Mouse (Mus musculus) hindbrain, postnatal 0 days (tissue): ENCODE data around the gene Hepacam. TPM values are rescaled to one million over a fixed set of nuclear protein-coding genes. Genes with fewer than 3 reads are reported as not detected.

Source experiments
- ATAC-seq: fragments of 200-750 bp; cut with Nextera tagmentation; 2 replicates; pipeline ENCODE4 v1.8.0; 2017; ENCODE audit warnings: mild to moderate bottlenecking, moderate TSS enrichment, moderate library complexity
- DNase-seq: peaks from one replicate; pipeline ENCODE4 v3.0.0-alpha.2; 2015; ENCODE audit warnings: low spot score
- H3K27ac ChIP-seq: fragments of 300-500 bp; sonication (generic); 2 replicates; pipeline ENCODE4 v1.5.1; 2014; ENCODE audit warnings: mild to moderate bottlenecking
- H3K27me3 ChIP-seq: fragments of 300-500 bp; sonication (generic); 2 replicates; pipeline ENCODE4 v1.6.1; 2014; ENCODE audit warnings: low read length, mixed read lengths; ENCODE audit not compliant: insufficient read depth
- H3K36me3 ChIP-seq: fragments of 300-500 bp; sonication (generic); 2 replicates; pipeline ENCODE4 v1.6.1; 2014; ENCODE audit warnings: low read length, mixed read lengths; ENCODE audit not compliant: insufficient read depth
- H3K4me1 ChIP-seq: fragments of 300-500 bp; sonication (generic); 2 replicates; pipeline ENCODE4 v1.6.1; 2014; ENCODE audit warnings: antibody characterized with exemption, low read length, mixed read lengths; ENCODE audit not compliant: insufficient read depth
- H3K4me2 ChIP-seq: fragments of 300-500 bp; sonication (generic); 2 replicates; pipeline ENCODE4 v1.6.1; 2014; ENCODE audit warnings: low read depth, mild to moderate bottlenecking, low read length, moderate library complexity, mixed read lengths
- H3K4me3 ChIP-seq: fragments of 300-500 bp; sonication (generic); 2 replicates; pipeline ENCODE4 v1.5.1; 2014; ENCODE audit warnings: low read length
- H3K9ac ChIP-seq: fragments of 300-500 bp; sonication (generic); replicated peaks from 2 replicates; pipeline ENCODE4 v1.6.1; 2014; ENCODE audit warnings: mild to moderate bottlenecking, low read length, moderate library complexity, mixed read lengths
- H3K9me3 ChIP-seq: fragments of 300-500 bp; sonication (generic); 2 replicates; pipeline ENCODE4 v1.6.1; 2016; ENCODE audit warnings: low read length, mixed read lengths
- CTCF ChIP-seq: IDR thresholded peaks from 2 replicates; pipeline ENCODE4 v1.5.1; 2016; ENCODE audit warnings: antibody characterized with exemption, control low read depth, low read depth
- WGBS: fragments of 180-500 bp; shearing (Covaris S2); extraction: QIAGEN DNeasy Blood & Tissue Kit; methylation state at CpG from one replicate; pipeline ENCODE4 v1.1.7; 2014; 5-methylcytosine and 5-hydroxymethylcytosine counted together
- polyA plus RNA-seq: library from polyadenylated mRNA; unstranded; fragments of >200 nt; fragmentation: Nextera tagmentation; extraction: Ambion mirVana; gene quantifications from 2 replicates; pipeline ENCODE4 v1.2.1, GENCODE M21; 2015
- total RNA-seq: library from RNA; depleted of rRNA; stranded (reverse); fragments of >200 nt; gene quantifications from 2 replicates; pipeline ENCODE4 v1.2.3, GENCODE M21; 2014; rRNA removed

Gene Hepacam
- 40.5 and 45.9 TPM in 2 replicates for total RNA-seq
- polyA plus RNA-seq = 69.2 and 74.4 TPM in 2 replicates

GRCm38 (mm10) chr9:37367301-37368080 is at the start of gene Hepacam:
Hepacam (plus strand) TSS chr9:37367351.
- no peak for TF ChIP-seq CTCF
- H3K4me2 ChIP-seq = peak within 1 kb of the TSS; percentile 46

GRCm38 (mm10) chr9:37329456-37329855 is 37.7 kb upstream of the Hepacam start:
- Histone ChIP-seq H3K36me3 (no peaks in the 10 kb centered on the region), H3K4me1 (no peaks in the 10 kb centered on the region), H3K4me2 (no peak overlapping the region), H3K4me3 (no peak overlapping the region), H3K9ac (no peak overlapping the region), H3K27ac (no peak overlapping the region), H3K27me3 (no peaks in the 10 kb centered on the region), H3K9me3 (no peaks in the 10 kb centered on the region)
- TF ChIP-seq CTCF = peak; percentile 79
- WGBS = 33% methylated on average over 3 of the region's 3 CpGs
- no peak for ATAC-seq
- peak; percentile 42 for DNase-seq

More at GRCm38 (mm10) chr9:37367301-37368080, at the start of gene Hepacam:
- Histone ChIP-seq H3K4me1 (peaks cover 3% of the 10 kb centered on the region; the same call in 1 of the 2 replicates), H3K27me3 (no peaks in the 10 kb centered on the region), H3K4me3 (peak within 1 kb of the TSS; percentile 39), H3K9me3 (no peaks in the 10 kb centered on the region), H3K27ac (peak within 1 kb of the TSS; percentile 92), H3K9ac (peak within 1 kb of the TSS; percentile 55), H3K36me3 (no peaks in the 10 kb centered on the region)
- DNase-seq (peak; percentile 74), ATAC-seq (peak; percentile 95)
- WGBS = 70% methylated on average over 17 of the region's 17 CpGs

- ATAC-seq = no peak
- no peak for DNase-seq
- no peak for TF ChIP-seq CTCF
- WGBS = 87% methylated on average over 3 of the region's 3 CpGs
- H3K27me3 ChIP-seq = no peaks in the 10 kb centered on the region
- H3K36me3 ChIP-seq = no peaks in the 10 kb centered on the region
- H3K9me3 ChIP-seq = no peaks in the 10 kb centered on the region
- H3K4me1 ChIP-seq = peaks cover 4% of the 10 kb centered on the region; the same call in 1 of the 2 replicates
- H3K4me2 ChIP-seq = no peak overlapping the region
- no peak overlapping the region for H3K9ac ChIP-seq
- no peak overlapping the region for H3K4me3 ChIP-seq
- no peak overlapping the region for H3K27ac ChIP-seq
Measured at GRCm38 (mm10) chr9:37345406-37345805, 21.7 kb upstream of the Hepacam start.

- peak; percentile 33 for DNase-seq
- H3K9ac ChIP-seq = peak overlapping the region; percentile 55
Measured at GRCm38 (mm10) chr9:37347184-37347987, 19.8 kb upstream of the Hepacam start.

GRCm38 (mm10) chr9:37347988-37348642 is 19.0 kb upstream of the Hepacam start, which contains the start of gene Ccdc15:
Ccdc15 (minus strand) TSS chr9:37348432.
- Histone ChIP-seq H3K4me3 (peak within 1 kb of the TSS; percentile 52), H3K27ac (peak within 1 kb of the TSS; percentile 81), H3K4me1 (peaks cover 4% of the 10 kb centered on the region; the same call in 1 of the 2 replicates), H3K36me3 (no peaks in the 10 kb centered on the region), H3K9me3 (no peaks in the 10 kb centered on the region), H3K27me3 (no peaks in the 10 kb centered on the region), H3K9ac (peak within 1 kb of the TSS; percentile 55), H3K4me2 (peak within 1 kb of the TSS; percentile 64)
- peak; percentile 55 for TF ChIP-seq CTCF
- DNase-seq (peak; percentile 98), ATAC-seq (peak; percentile 100)
- WGBS = 1% methylated on average over 41 of the region's 41 CpGs

More at GRCm38 (mm10) chr9:37347184-37347987, 19.8 kb upstream of the Hepacam start:
- Histone ChIP-seq H3K4me1 (peaks cover 4% of the 10 kb centered on the region; the same call in 1 of the 2 replicates), H3K4me3 (peak overlapping the region; percentile 52), H3K36me3 (no peaks in the 10 kb centered on the region), H3K27ac (peak overlapping the region; percentile 81), H3K4me2 (peak overlapping the region; percentile 64), H3K9me3 (no peaks in the 10 kb centered on the region), H3K27me3 (no peaks in the 10 kb centered on the region)
- 22% methylated on average over 12 of the region's 12 CpGs for WGBS
- TF ChIP-seq CTCF = no peak
- peak; percentile 3; the same call in 1 of the 2 replicates for ATAC-seq

- Histone ChIP-seq H3K4me2 (peak overlapping the region; percentile 64), H3K9me3 (no peaks in the 10 kb centered on the region), H3K36me3 (no peaks in the 10 kb centered on the region), H3K9ac (peak overlapping the region; percentile 55; the same call in 1 of the 2 replicates), H3K27me3 (no peaks in the 10 kb centered on the region), H3K4me3 (peak overlapping the region; percentile 52), H3K27ac (peak overlapping the region; percentile 81; the same call in 1 of the 2 replicates), H3K4me1 (peaks cover 4% of the 10 kb centered on the region; the same call in 1 of the 2 replicates)
- DNase-seq (no peak), ATAC-seq (no peak)
- TF ChIP-seq CTCF = no peak
- 93% methylated on average over 3 of the region's 3 CpGs for WGBS
Measured at GRCm38 (mm10) chr9:37349050-37349449, 18.1 kb upstream of the Hepacam start.
